Mouse (Mus musculus) kidney, adult 2 months (tissue): ENCODE data around the gene Alox5. TPM values are rescaled to one million over a fixed set of nuclear protein-coding genes. Genes with fewer than 3 reads are reported as not detected.
A peak's percentile ranks its signal among the peaks of the same experiment; 100 is the strongest.

Experiments
- DNase-seq: peaks from one replicate; pipeline ENCODE4 v3.0.0; 2021
- H3K27ac ChIP-seq: fragments of 200-500 bp; 2 replicates; pipeline ENCODE4 v1.5.1; 2012; ENCODE audit warnings: low read depth, low read length, control low read depth, inconsistent platforms; ENCODE audit not compliant: insufficient read depth
- H3K27me3 ChIP-seq: fragments of 200-500 bp; replicated peaks from 2 replicates; pipeline ENCODE4 v1.6.1; 2012; ENCODE audit warnings: mild to moderate bottlenecking, moderate library complexity, low read length, inconsistent platforms; ENCODE audit not compliant: control insufficient read depth, insufficient read depth
- H3K36me3 ChIP-seq: fragments of 200-500 bp; 2 replicates; pipeline ENCODE4 v1.6.1; 2012; ENCODE audit warnings: mild to moderate bottlenecking, moderate library complexity, low read length, inconsistent platforms; ENCODE audit not compliant: control insufficient read depth, insufficient read depth
- H3K4me1 ChIP-seq: fragments of 200-500 bp; 2 replicates; pipeline ENCODE4 v1.6.1; 2011; ENCODE audit warnings: low read length; ENCODE audit not compliant: control insufficient read depth, insufficient read depth
- H3K4me3 ChIP-seq: fragments of 200-500 bp; 2 replicates; pipeline ENCODE4 v1.5.1; 2011; ENCODE audit warnings: mild to moderate bottlenecking, low read depth, low read length, control low read depth; ENCODE audit not compliant: insufficient read depth
- CTCF ChIP-seq: fragments of 200-500 bp; conservative IDR thresholded peaks from 2 replicates; pipeline ENCODE4 v1.5.1; 2011; ENCODE audit warnings: low read depth, mild to moderate bottlenecking, control low read depth, low read length, moderate library complexity, mixed read lengths; ENCODE audit not compliant: insufficient read depth, insufficient read length
- POLR2A ChIP-seq: fragments of 200-500 bp; IDR thresholded peaks from one replicate; pipeline ENCODE4 v1.6.1; 2011; ENCODE audit warnings: low read depth, low read length, control low read depth
- WGBS: fragments of 180-500 bp; shearing (Covaris S2); methylation state at CpG from one replicate; pipeline ENCODE4 v1.1.7; 2018; 5-methylcytosine and 5-hydroxymethylcytosine counted together
- polyA plus RNA-seq: library from polyadenylated mRNA; depleted of rRNA; stranded (reverse); fragments of >200 nt; gene quantifications from 2 replicates; pipeline ENCODE4 v1.2.3, GENCODE M21; 2012

The Alox5 gene
- polyA plus RNA-seq, 1 experiment, result 1.2 TPM

GRCm38 (mm10) chr6:116401746-116402423, 59.1 kb downstream of the Alox5 start:
- TF ChIP-seq POLR2A, result no peak
- no peak for TF ChIP-seq CTCF
- Histone ChIP-seq H3K27ac (no peak overlapping the region), H3K36me3 (peaks cover 3% of the 10 kb centered on the region; the same call in 1 of the 2 replicates), H3K4me3 (no peak overlapping the region), H3K27me3 (no peaks in the 10 kb centered on the region), H3K4me1 (no peaks in the 10 kb centered on the region)
- 98% methylated on average over 12 of the region's 12 CpGs for WGBS
- DNase-seq, result no peak

GRCm38 (mm10) chr6:116398136-116398535, 62.8 kb downstream of the Alox5 start:
- Histone ChIP-seq H3K4me3 (no peak overlapping the region), H3K36me3 (no peaks in the 10 kb centered on the region), H3K4me1 (peaks cover 10% of the 10 kb centered on the region), H3K27me3 (no peaks in the 10 kb centered on the region), H3K27ac (no peak overlapping the region)
- DNase-seq, result no peak
- TF ChIP-seq CTCF, result no peak
- 83% methylated on average over 2 of the region's 2 CpGs for WGBS

GRCm38 (mm10) chr6:116397621-116398020, 63.4 kb downstream of the Alox5 start:
- TF ChIP-seq POLR2A (no peak), CTCF (no peak)
- no peak overlapping the region for H3K27ac ChIP-seq
- 69% methylated on average over 6 of the region's 6 CpGs for WGBS
- no peaks in the 10 kb centered on the region for H3K36me3 ChIP-seq
- peaks cover 10% of the 10 kb centered on the region for H3K4me1 ChIP-seq
- no peak for DNase-seq
- H3K27me3 ChIP-seq, result no peaks in the 10 kb centered on the region
- H3K4me3 ChIP-seq, result no peak overlapping the region

- no peaks in the 10 kb centered on the region for H3K36me3 ChIP-seq
- TF ChIP-seq CTCF, result no peak
- TF ChIP-seq POLR2A, result no peak
- no peaks in the 10 kb centered on the region for H3K27me3 ChIP-seq
- H3K27ac ChIP-seq, result no peak overlapping the region; the same call in 1 of the 2 replicates
- H3K4me3 ChIP-seq, result no peak overlapping the region
- H3K4me1 ChIP-seq, result peaks cover 10% of the 10 kb centered on the region
- DNase-seq, result peak; percentile 36
- 37% methylated on average over 2 of the region's 2 CpGs for WGBS
These were observed 65.9 kb downstream of the Alox5 start for GRCm38 (mm10) chr6:116394916-116395648.

- Histone ChIP-seq H3K27ac (no peak overlapping the region), H3K4me1 (peaks cover 4% of the 10 kb centered on the region), H3K36me3 (no peaks in the 10 kb centered on the region), H3K4me3 (no peak overlapping the region), H3K27me3 (no peaks in the 10 kb centered on the region)
- TF ChIP-seq POLR2A (no peak), CTCF (no peak)
- DNase-seq, result no peak
These were observed 71.5 kb downstream of the Alox5 start for GRCm38 (mm10) chr6:116389481-116389880.

- 100% methylated on average over 1 of the region's 1 CpGs for WGBS
These were observed 72.9 kb downstream of the Alox5 start for GRCm38 (mm10) chr6:116388068-116388467.

GRCm38 (mm10) chr6:116386506-116386905, 74.5 kb downstream of the Alox5 start:
- no peak overlapping the region for H3K4me3 ChIP-seq
- TF ChIP-seq CTCF, result no peak
- TF ChIP-seq POLR2A, result no peak
- peaks cover 21% of the 10 kb centered on the region for H3K4me1 ChIP-seq
- WGBS, result 55% methylated on average over 3 of the region's 3 CpGs
- no peak overlapping the region for H3K27ac ChIP-seq
- no peaks in the 10 kb centered on the region for H3K36me3 ChIP-seq
- no peaks in the 10 kb centered on the region for H3K27me3 ChIP-seq
- no peak for DNase-seq

More at GRCm38 (mm10) chr6:116388068-116388467, 72.9 kb downstream of the Alox5 start:
- Histone ChIP-seq H3K36me3 (no peaks in the 10 kb centered on the region), H3K27me3 (no peaks in the 10 kb centered on the region), H3K4me3 (no peak overlapping the region), H3K4me1 (peaks cover 15% of the 10 kb centered on the region), H3K27ac (no peak overlapping the region)
- TF ChIP-seq POLR2A, result no peak
- no peak for TF ChIP-seq CTCF
- no peak for DNase-seq
